Mouse (Mus musculus): ENCODE data around the gene Diaph3. TPM values are rescaled to one million over a fixed set of nuclear protein-coding genes. Genes with fewer than 3 reads are reported as not detected.

Diaph3 gene
- total and polyA plus RNA-seq, 2 experiments = 0.18 TPM; not detected in 1

- H3K4me3 ChIP-seq (ENCODE audit: insufficient read depth, low read depth, low read length) = no peak overlapping the region
- no peaks in the 10 kb centered on the region for H3K27me3 ChIP-seq (ENCODE audit: control insufficient read depth, insufficient read depth, low read length)
- WGBS = 42% methylated on average over 10 of the region's 10 CpGs
- no peaks in the 10 kb centered on the region for H3K79me2 ChIP-seq (ENCODE audit: control insufficient read depth, insufficient read depth, low read length)
- no peaks in the 10 kb centered on the region for H3K36me3 ChIP-seq (ENCODE audit: control insufficient read depth, insufficient read depth, low read length)
- no peak overlapping the region for H3K9ac ChIP-seq (ENCODE audit: low read depth, low read length)
- DNase-seq (ENCODE audit: extremely low read depth, low read depth, low spot score) = peak; percentile 17
- no peak overlapping the region for H3K27ac ChIP-seq (replicated peaks; ENCODE audit: insufficient read depth, low read depth, low read length)
- H3K4me1 ChIP-seq (ENCODE audit: control insufficient read depth, insufficient read depth, low read length) = peaks cover 2% of the 10 kb centered on the region
- TF ChIP-seq CTCF (IDR thresholded peaks at IDR 0.05; ENCODE audit: low read depth, low read length) (no peak), POLR2A (IDR thresholded peaks at IDR 0.05; ENCODE audit: extremely low read depth, insufficient read depth, low read length) (no peak)
Observed at GRCm38 (mm10) chr14:87020240-87020639, 120.8 kb downstream of the Diaph3 start.

- WGBS = 73% methylated on average over 3 of the region's 3 CpGs
- no peak for DNase-seq (ENCODE audit: extremely low read depth, low read depth, low spot score)
- Histone ChIP-seq H3K36me3 (ENCODE audit: control insufficient read depth, insufficient read depth, low read length) (no peaks in the 10 kb centered on the region), H3K79me2 (ENCODE audit: control insufficient read depth, insufficient read depth, low read length) (no peaks in the 10 kb centered on the region), H3K27ac (replicated peaks; ENCODE audit: insufficient read depth, low read depth, low read length) (no peak overlapping the region), H3K4me3 (ENCODE audit: insufficient read depth, low read depth, low read length) (no peak overlapping the region), H3K4me1 (ENCODE audit: control insufficient read depth, insufficient read depth, low read length) (peaks cover 2% of the 10 kb centered on the region), H3K9ac (ENCODE audit: low read depth, low read length) (no peak overlapping the region), H3K27me3 (ENCODE audit: control insufficient read depth, insufficient read depth, low read length) (no peaks in the 10 kb centered on the region)
- TF ChIP-seq POLR2A (IDR thresholded peaks at IDR 0.05; ENCODE audit: extremely low read depth, insufficient read depth, low read length) (no peak), CTCF (IDR thresholded peaks at IDR 0.05; ENCODE audit: low read depth, low read length) (no peak)
Observed at GRCm38 (mm10) chr14:87019687-87020086, 121.3 kb downstream of the Diaph3 start.

- no peak for TF ChIP-seq CTCF (IDR thresholded peaks at IDR 0.05; ENCODE audit: low read depth, low read length)
- TF ChIP-seq POLR2A (IDR thresholded peaks at IDR 0.05; ENCODE audit: extremely low read depth, insufficient read depth, low read length) = no peak
- H3K27me3 ChIP-seq (ENCODE audit: control insufficient read depth, insufficient read depth, low read length) = no peaks in the 10 kb centered on the region
- H3K4me3 ChIP-seq (ENCODE audit: insufficient read depth, low read depth, low read length) = no peak overlapping the region
- H3K36me3 ChIP-seq (ENCODE audit: control insufficient read depth, insufficient read depth, low read length) = no peaks in the 10 kb centered on the region
- H3K9ac ChIP-seq (ENCODE audit: low read depth, low read length) = no peak overlapping the region
- 88% methylated on average over 4 of the region's 4 CpGs for WGBS
- no peaks in the 10 kb centered on the region for H3K79me2 ChIP-seq (ENCODE audit: control insufficient read depth, insufficient read depth, low read length)
- no peak for DNase-seq (ENCODE audit: extremely low read depth, low read depth, low spot score)
- no peak overlapping the region for H3K27ac ChIP-seq (replicated peaks; ENCODE audit: insufficient read depth, low read depth, low read length)
- H3K4me1 ChIP-seq (ENCODE audit: control insufficient read depth, insufficient read depth, low read length) = no peaks in the 10 kb centered on the region
Observed at GRCm38 (mm10) chr14:86997318-86997717, 143.7 kb downstream of the Diaph3 start.

- H3K27me3 ChIP-seq (ENCODE audit: control insufficient read depth, insufficient read depth, low read length) = no peaks in the 10 kb centered on the region
- H3K4me3 ChIP-seq (ENCODE audit: insufficient read depth, low read depth, low read length) = no peak overlapping the region
- 87% methylated on average over 1 of the region's 1 CpGs for WGBS
- H3K79me2 ChIP-seq (ENCODE audit: control insufficient read depth, insufficient read depth, low read length) = no peaks in the 10 kb centered on the region
- no peak for DNase-seq (ENCODE audit: extremely low read depth, low read depth, low spot score)
- no peaks in the 10 kb centered on the region for H3K4me1 ChIP-seq (ENCODE audit: control insufficient read depth, insufficient read depth, low read length)
- H3K9ac ChIP-seq (ENCODE audit: low read depth, low read length) = no peak overlapping the region
- H3K36me3 ChIP-seq (ENCODE audit: control insufficient read depth, insufficient read depth, low read length) = no peaks in the 10 kb centered on the region
- H3K27ac ChIP-seq (replicated peaks; ENCODE audit: insufficient read depth, low read depth, low read length) = no peak overlapping the region
- TF ChIP-seq POLR2A (IDR thresholded peaks at IDR 0.05; ENCODE audit: extremely low read depth, insufficient read depth, low read length) (no peak), CTCF (IDR thresholded peaks at IDR 0.05; ENCODE audit: low read depth, low read length) (no peak)
Observed at GRCm38 (mm10) chr14:86951169-86951568, 189.9 kb downstream of the Diaph3 start.

- H3K4me3 ChIP-seq (ENCODE audit: insufficient read depth, low read depth, low read length) = no peak overlapping the region
- H3K36me3 ChIP-seq (ENCODE audit: control insufficient read depth, insufficient read depth, low read length) = no peaks in the 10 kb centered on the region
- TF ChIP-seq CTCF (IDR thresholded peaks at IDR 0.05; ENCODE audit: low read depth, low read length) = no peak
- TF ChIP-seq POLR2A (IDR thresholded peaks at IDR 0.05; ENCODE audit: extremely low read depth, insufficient read depth, low read length) = no peak
- H3K27me3 ChIP-seq (ENCODE audit: control insufficient read depth, insufficient read depth, low read length) = no peaks in the 10 kb centered on the region
- no peaks in the 10 kb centered on the region for H3K79me2 ChIP-seq (ENCODE audit: control insufficient read depth, insufficient read depth, low read length)
- no peak overlapping the region for H3K9ac ChIP-seq (ENCODE audit: low read depth, low read length)
- WGBS = 88% methylated on average over 2 of the region's 2 CpGs
- H3K27ac ChIP-seq (replicated peaks; ENCODE audit: insufficient read depth, low read depth, low read length) = no peak overlapping the region
- H3K4me1 ChIP-seq (ENCODE audit: control insufficient read depth, insufficient read depth, low read length) = no peaks in the 10 kb centered on the region
- no peak for DNase-seq (ENCODE audit: extremely low read depth, low read depth, low spot score)
Observed at GRCm38 (mm10) chr14:86937953-86938352, 203.1 kb downstream of the Diaph3 start.

GRCm38 (mm10) chr14:86936424-86936823, 204.6 kb downstream of the Diaph3 start:
- no peak for DNase-seq (ENCODE audit: extremely low read depth, low read depth, low spot score)
- TF ChIP-seq POLR2A (IDR thresholded peaks at IDR 0.05; ENCODE audit: extremely low read depth, insufficient read depth, low read length) (no peak), CTCF (IDR thresholded peaks at IDR 0.05; ENCODE audit: low read depth, low read length) (no peak)
- Histone ChIP-seq H3K9ac (ENCODE audit: low read depth, low read length) (no peak overlapping the region), H3K27me3 (ENCODE audit: control insufficient read depth, insufficient read depth, low read length) (no peaks in the 10 kb centered on the region), H3K27ac (replicated peaks; ENCODE audit: insufficient read depth, low read depth, low read length) (no peak overlapping the region), H3K4me1 (ENCODE audit: control insufficient read depth, insufficient read depth, low read length) (no peaks in the 10 kb centered on the region), H3K36me3 (ENCODE audit: control insufficient read depth, insufficient read depth, low read length) (no peaks in the 10 kb centered on the region), H3K4me3 (ENCODE audit: insufficient read depth, low read depth, low read length) (no peak overlapping the region), H3K79me2 (ENCODE audit: control insufficient read depth, insufficient read depth, low read length) (no peaks in the 10 kb centered on the region)
- 90% methylated on average over 3 of the region's 3 CpGs for WGBS

All from liver, adult 2 months (tissue).